Mouse (Mus musculus) liver, embryonic 14.5 days (tissue): ENCODE measurements around the gene Myl7.

ENCODE experiments used
- CTCF ChIP-seq: IDR thresholded peaks from 2 replicates; pipeline ENCODE4 v1.5.1; 2016; ENCODE audit warnings: antibody characterized with exemption, low read depth, control low read depth
- EP300 ChIP-seq: IDR thresholded peaks from 2 replicates; pipeline ENCODE4 v1.6.1; 2016; ENCODE audit warnings: antibody characterized with exemption, low read depth

DNA sequence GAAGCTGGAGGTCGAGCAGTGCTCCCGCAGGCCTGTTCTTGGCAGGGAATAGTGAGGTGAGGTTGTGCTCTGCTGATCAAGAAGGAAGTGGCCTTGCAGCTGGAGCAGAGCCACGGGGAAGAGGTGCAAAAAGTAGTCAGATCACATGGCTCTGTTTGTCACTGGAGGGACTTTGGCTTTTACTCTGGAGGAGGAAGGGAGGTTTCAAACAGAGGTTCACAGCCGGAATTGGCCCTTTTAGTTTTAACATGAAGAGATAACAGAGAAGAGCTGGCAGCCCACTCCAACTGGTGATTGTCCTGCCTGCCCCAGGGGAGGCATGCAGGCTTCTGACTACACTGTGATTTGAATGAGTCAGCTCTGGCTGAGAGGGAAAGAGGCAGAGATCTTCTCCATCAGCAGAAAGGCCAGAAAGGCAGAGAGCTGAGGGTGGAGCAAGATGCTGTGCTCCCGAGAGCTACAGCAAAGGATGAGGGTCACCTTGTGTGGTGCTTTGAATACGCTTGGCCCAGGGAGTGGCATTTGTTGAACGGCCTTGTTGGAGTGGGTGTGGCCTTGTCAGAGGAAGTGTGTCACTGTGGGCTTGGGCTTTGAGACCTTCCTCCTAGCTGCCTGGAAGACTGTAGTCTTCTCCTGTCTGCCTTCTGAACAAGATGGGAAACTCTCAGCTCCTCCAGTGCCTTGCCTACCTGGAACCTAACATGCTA, 51.8 kb downstream of the Myl7 start:
- TF ChIP-seq CTCF = no peak
- no peak for TF ChIP-seq EP300
